In genomic region chr11:89546164-89546563, GRCm38 (mm10) we compare ENCODE assay signal across 9 mouse cellular contexts.
DNase-seq lines count a peak whose midpoint lies in the region; ATAC-seq and TF ChIP-seq lines count a peak whose summit lies in the region.
"Had no signal": no experiment of that assay in that cellular context is flagged by ENCODE, and none has a peak within 500 bp of the region (broad histone marks: within the 10 kb centered on the region; RNA-seq: fewer than 3 reads in every experiment).

No protein-coding gene starts in this region.

- no peak overlapping the region for H3K27ac ChIP-seq in MEL (ENCODE audit: control insufficient read depth, low read depth, low read length)
- no peak overlapping the region for H3K27ac ChIP-seq in embryonic facial prominence, embryonic 10.5 days (replicated peaks)
- H3K27ac ChIP-seq in intestine, postnatal 0 days (ENCODE audit: low read depth, low read length) = no peak overlapping the region
- no peak overlapping the region for H3K27ac ChIP-seq in neural tube, embryonic 11.5 days (ENCODE audit: low read depth, low read length)
- H3K27ac ChIP-seq in thymus, adult 2 months (ENCODE audit: control insufficient read depth, insufficient read depth, low read length) = no peak overlapping the region

- no peak for ATAC-seq in intestine, postnatal 0 days
- peak; percentile 61; the same call in 1 of the 2 replicates for ATAC-seq in neural tube, embryonic 11.5 days (ENCODE audit: insufficient read depth, low FRiP score, low TSS enrichment)

- no peak overlapping the region for H3K9ac ChIP-seq in MEL (ENCODE audit: control insufficient read depth, low read depth, low read length, poor library complexity, severe bottlenecking)
- H3K9ac ChIP-seq in intestine, postnatal 0 days (ENCODE audit: low read depth, low read length) = no peak overlapping the region
- no peak overlapping the region for H3K9ac ChIP-seq in neural tube, embryonic 11.5 days (ENCODE audit: low read length)

- 39% methylated on average over 7 of the region's 7 CpGs for WGBS in embryonic facial prominence, embryonic 10.5 days
- 47% methylated on average over 7 of the region's 7 CpGs for WGBS in intestine, postnatal 0 days
- WGBS in neural tube, embryonic 11.5 days = 36% methylated on average over 7 of the region's 7 CpGs
- 45% methylated on average over 7 of the region's 7 CpGs for WGBS in thymus, adult 2 months

- H3K4me2 ChIP-seq in intestine, postnatal 0 days (replicated peaks; ENCODE audit: low read depth) = no peak overlapping the region
- no peak overlapping the region for H3K4me2 ChIP-seq in neural tube, embryonic 11.5 days (ENCODE audit: low read depth)

- H3K36me3 ChIP-seq in MEL (ENCODE audit: control insufficient read depth in 1 of 2, insufficient read depth in 2 of 2, low read length in 2 of 2) = no peaks in the 10 kb centered on the region
- H3K36me3 ChIP-seq in embryonic facial prominence, embryonic 10.5 days (replicated peaks) = no peaks in the 10 kb centered on the region
- no peaks in the 10 kb centered on the region for H3K36me3 ChIP-seq in intestine, postnatal 0 days (ENCODE audit: control insufficient read depth, insufficient read depth)
- no peaks in the 10 kb centered on the region for H3K36me3 ChIP-seq in neural tube, embryonic 11.5 days (ENCODE audit: control insufficient read depth, insufficient read depth, low read length)
- H3K36me3 ChIP-seq in thymus, adult 2 months (ENCODE audit: control insufficient read depth, insufficient read depth, low read length) = no peaks in the 10 kb centered on the region

- intact Hi-C loops in left cerebral cortex, postnatal 25 days (cut with DNase I) = loop anchor here (1.0 to 10.0 kb wide), 3 partner anchors 175 to 626 kb away; no protein-coding TSS in a partner anchor

- H3K79me2 ChIP-seq in MEL (ENCODE audit: control insufficient read depth, insufficient read depth, low read length, poor library complexity) = no peaks in the 10 kb centered on the region

- no peaks in the 10 kb centered on the region for H3K4me1 ChIP-seq in MEL (ENCODE audit: control insufficient read depth in 1 of 2, insufficient read depth in 2 of 2, low read length in 2 of 2)
- peaks cover 20% of the 10 kb centered on the region for H3K4me1 ChIP-seq in embryonic facial prominence, embryonic 10.5 days
- H3K4me1 ChIP-seq in intestine, postnatal 0 days (replicated peaks; ENCODE audit: control insufficient read depth, insufficient read depth, low read length) = no peaks in the 10 kb centered on the region
- H3K4me1 ChIP-seq in neural tube, embryonic 11.5 days (ENCODE audit: control insufficient read depth, insufficient read depth, low read length) = no peaks in the 10 kb centered on the region
- H3K4me1 ChIP-seq in thymus, adult 2 months (replicated peaks; ENCODE audit: control insufficient read depth, insufficient read depth, low read length) = no peaks in the 10 kb centered on the region

- TF ChIP-seq EP300 in MEL (IDR thresholded peaks at IDR 0.05; ENCODE audit: low read depth in 1 of 2, low read length in 2 of 2) = no peak

- peak; percentile 12 for TF ChIP-seq RAD21 in MEL (IDR thresholded peaks at IDR 0.05; ENCODE audit: low read depth, low read length)

- H3K27me3 ChIP-seq in MEL (ENCODE audit: control insufficient read depth in 1 of 2, insufficient read depth in 2 of 2, low read length in 2 of 2) = no peaks in the 10 kb centered on the region
- no peaks in the 10 kb centered on the region; the same call in 1 of the 2 replicates for H3K27me3 ChIP-seq in embryonic facial prominence, embryonic 10.5 days (replicated peaks; ENCODE audit: low read depth, poor library complexity, severe bottlenecking)
- H3K27me3 ChIP-seq in intestine, postnatal 0 days (replicated peaks; ENCODE audit: control insufficient read depth, insufficient read depth, low read length) = no peaks in the 10 kb centered on the region
- H3K27me3 ChIP-seq in neural tube, embryonic 11.5 days (ENCODE audit: control insufficient read depth, insufficient read depth, low read length) = no peaks in the 10 kb centered on the region
- H3K27me3 ChIP-seq in thymus, adult 2 months (ENCODE audit: control insufficient read depth, insufficient read depth, low read length) = no peaks in the 10 kb centered on the region

- TF ChIP-seq POLR2A in MEL (IDR thresholded peaks at IDR 0.05; ENCODE audit: control insufficient read depth in 1 of 2, insufficient read depth in 1 of 2, low read depth in 1 of 2, low read length in 2 of 2, poor library complexity in 1 of 2) = no peak
- TF ChIP-seq POLR2A in thymus, adult 2 months (IDR thresholded peaks at IDR 0.05; ENCODE audit: control insufficient read depth, extremely low read depth, insufficient read depth, low read length, poor library complexity) = no peak

- DNase-seq in cerebellum, adult 9-10 months = peak; percentile 30
- no peak for DNase-seq in cerebellum, adult 11-12 months
- DNase-seq in MEL (ENCODE audit: low read depth, low spot score) = peak; percentile 9
- DNase-seq in embryonic facial prominence, embryonic 10.5 days (ENCODE audit: low spot score) = peak; percentile 49
- DNase-seq in left cerebral cortex, postnatal 25 days (ENCODE audit: low spot score in 2 of 2) = peak; percentile 45 to 77
- peak; percentile 53 for DNase-seq in neural tube, embryonic 11.5 days (ENCODE audit: low spot score)
- no peak for DNase-seq in thymus, adult 2 months

- TF ChIP-seq CTCF in MEL (IDR thresholded peaks at IDR 0.05 in 2 of 3, conservative IDR thresholded peaks at IDR 0.05 in 1 of 3; ENCODE audit: control insufficient read depth in 1 of 3, insufficient read depth in 1 of 3, low read depth in 2 of 3, low read length in 3 of 3, poor library complexity in 1 of 3, severe bottlenecking in 1 of 3) = peak in 2 of 3 experiments; percentile 4 to 7; a peak in 1 of 6 replicates
- TF ChIP-seq CTCF in intestine, postnatal 0 days (IDR thresholded peaks at IDR 0.05; ENCODE audit: low read depth) = peak; percentile 70
- TF ChIP-seq CTCF in thymus, adult 2 months (IDR thresholded peaks at IDR 0.05; ENCODE audit: borderline replicate concordance, control insufficient read depth, extremely low read depth, insufficient read depth, low read length, poor library complexity) = no peak

- no peak overlapping the region for H3K4me3 ChIP-seq in MEL (ENCODE audit: control insufficient read depth in 1 of 2, insufficient read depth in 1 of 2, low read depth in 2 of 2, low read length in 2 of 2)
- no peak overlapping the region for H3K4me3 ChIP-seq in embryonic facial prominence, embryonic 10.5 days
- H3K4me3 ChIP-seq in intestine, postnatal 0 days (ENCODE audit: low read depth, low read length) = no peak overlapping the region
- H3K4me3 ChIP-seq in neural tube, embryonic 11.5 days (ENCODE audit: low read depth, low read length) = no peak overlapping the region
- no peak overlapping the region for H3K4me3 ChIP-seq in thymus, adult 2 months (ENCODE audit: control insufficient read depth, insufficient read depth, low read length)
- H3K4me3 ChIP-seq: myocyte had no signal

- H3K9me3 ChIP-seq in MEL (replicated peaks; ENCODE audit: insufficient read depth, low read length) = no peaks in the 10 kb centered on the region
- peaks cover 7% of the 10 kb centered on the region; the same call in 1 of the 2 replicates for H3K9me3 ChIP-seq in embryonic facial prominence, embryonic 10.5 days
- no peaks in the 10 kb centered on the region for H3K9me3 ChIP-seq in intestine, postnatal 0 days (ENCODE audit: control insufficient read depth)
- no peaks in the 10 kb centered on the region for H3K9me3 ChIP-seq in neural tube, embryonic 11.5 days (ENCODE audit: control insufficient read depth, low read length)

TF ChIP-seq in MEL, 35 proteins besides CTCF, POLR2A, EP300 and RAD21:
- TF ChIP-seq MYC (IDR thresholded peaks at IDR 0.05; ENCODE audit: low read depth, low read length) = no peak
- TF ChIP-seq RCOR1 (IDR thresholded peaks at IDR 0.05; ENCODE audit: low read depth, low read length) = no peak
- TF ChIP-seq UBTF (IDR thresholded peaks at IDR 0.05; ENCODE audit: borderline replicate concordance, insufficient read depth, low read depth, low read length) = no peak
- TF ChIP-seq TCF12 (IDR thresholded peaks at IDR 0.05; ENCODE audit: low read depth, low read length) = no peak
- no peak for TF ChIP-seq NELFE (IDR thresholded peaks at IDR 0.05; ENCODE audit: low read depth, low read length)
- TF ChIP-seq USF2 (IDR thresholded peaks at IDR 0.05; ENCODE audit: borderline replicate concordance in 1 of 2, insufficient read depth in 1 of 2, low read depth in 1 of 2, low read length in 2 of 2) = no peak
- no peak for TF ChIP-seq CHD2 (IDR thresholded peaks at IDR 0.05; ENCODE audit: low read length)
- TF ChIP-seq MAFK (IDR thresholded peaks at IDR 0.05; ENCODE audit: borderline replicate concordance, low read depth, low read length) = no peak
- no peak for TF ChIP-seq SIN3A (IDR thresholded peaks at IDR 0.05; ENCODE audit: low read length)
- TF ChIP-seq ZNF384 (IDR thresholded peaks at IDR 0.05; ENCODE audit: low read depth, low read length) = no peak
- no peak for TF ChIP-seq CHD1 (IDR thresholded peaks at IDR 0.05; ENCODE audit: low read depth, low read length)
- no peak for TF ChIP-seq MEF2A (IDR thresholded peaks at IDR 0.05; ENCODE audit: extremely low read depth, insufficient replicate concordance, low read depth, low read length, poor library complexity, severe bottlenecking)
- no peak for TF ChIP-seq MXI1 (IDR thresholded peaks at IDR 0.05; ENCODE audit: low read depth, low read length)
- TF ChIP-seq ELF1 (IDR thresholded peaks at IDR 0.05; ENCODE audit: low read depth, low read length) = no peak
- no peak for TF ChIP-seq USF1 (IDR thresholded peaks at IDR 0.05; ENCODE audit: low read depth, low read length)
- no peak for TF ChIP-seq POLR2AphosphoS2 (IDR thresholded peaks at IDR 0.05; ENCODE audit: low read length)

Comparison
In these comparisons a context has a peak if more than half of its experiments do, and no peak if none do; other contexts are left out.
1. DNase-seq: peak in cerebellum, adult 9-10 months (single experiment), MEL (single experiment), embryonic facial prominence, embryonic 10.5 days (single experiment), left cerebral cortex, postnatal 25 days (2 of 2) and neural tube, embryonic 11.5 days (single experiment); none in cerebellum, adult 11-12 months (single experiment) and thymus, adult 2 months (single experiment).